Mouse (Mus musculus) limb, embryonic 14.5 days (tissue): ENCODE data around the gene Ssc5d. TPM values are rescaled to one million over a fixed set of nuclear protein-coding genes. Genes with fewer than 3 reads are reported as not detected.

Experiments
- ATAC-seq: fragments of 200-750 bp; cut with Nextera tagmentation; 2 replicates; pipeline ENCODE4 v1.8.0; 2017; ENCODE audit warnings: low read depth, moderate number of reproducible peaks, moderate TSS enrichment; ENCODE audit not compliant: low FRiP score
- DNase-seq: peaks from one replicate; pipeline ENCODE4 v3.0.0-alpha.2; 2015; ENCODE audit warnings: low spot score
- H3K27ac ChIP-seq: fragments of 300-500 bp; sonication (generic); replicated peaks from 2 replicates; pipeline ENCODE4 v1.5.1; 2014; ENCODE audit warnings: low read depth, mild to moderate bottlenecking, low read length, moderate library complexity, mixed read lengths
- H3K27me3 ChIP-seq: fragments of 300-500 bp; sonication (generic); 2 replicates; pipeline ENCODE4 v1.6.1; 2014; ENCODE audit warnings: low read length, mixed read lengths; ENCODE audit not compliant: control insufficient read depth, insufficient read depth
- H3K36me3 ChIP-seq: fragments of 300-500 bp; sonication (generic); 2 replicates; pipeline ENCODE4 v1.6.1; 2014; ENCODE audit warnings: mild to moderate bottlenecking, low read length, moderate library complexity, mixed read lengths; ENCODE audit not compliant: control insufficient read depth, insufficient read depth
- H3K4me1 ChIP-seq: fragments of 300-500 bp; sonication (generic); 2 replicates; pipeline ENCODE4 v1.6.1; 2014; ENCODE audit warnings: antibody characterized with exemption, low read length, mixed read lengths; ENCODE audit not compliant: control insufficient read depth, insufficient read depth
- H3K4me2 ChIP-seq: fragments of 300-500 bp; sonication (generic); replicated peaks from 2 replicates; pipeline ENCODE4 v1.6.1; 2014; ENCODE audit warnings: low read depth, mild to moderate bottlenecking, low read length, moderate library complexity; ENCODE audit not compliant: severe bottlenecking
- H3K4me3 ChIP-seq: fragments of 300-500 bp; sonication (generic); replicated peaks from 2 replicates; pipeline ENCODE4 v1.5.1; 2014; ENCODE audit warnings: low read length
- H3K9ac ChIP-seq: fragments of 300-500 bp; sonication (generic); 2 replicates; pipeline ENCODE4 v1.6.1; 2014; ENCODE audit warnings: mild to moderate bottlenecking, low read depth, low read length, moderate library complexity; ENCODE audit not compliant: severe bottlenecking
- H3K9me3 ChIP-seq: fragments of 300-500 bp; sonication (generic); 2 replicates; pipeline ENCODE4 v1.6.1; 2016; ENCODE audit warnings: low read length; ENCODE audit not compliant: control insufficient read depth
- POLR2A ChIP-seq: fragments of 200-500 bp; IDR thresholded peaks from 2 replicates; pipeline ENCODE4 v1.8.0; 2012; ENCODE audit warnings: inconsistent platforms, mild to moderate bottlenecking, moderate library complexity, borderline replicate concordance; ENCODE audit not compliant: insufficient read depth, insufficient read length; ENCODE audit errors: extremely low read depth
- WGBS: fragments of 180-500 bp; shearing (Covaris S2); extraction: QIAGEN DNeasy Blood & Tissue Kit; methylation state at CpG from one replicate; pipeline ENCODE4 v1.1.7; 2014; 5-methylcytosine and 5-hydroxymethylcytosine counted together
- polyA plus RNA-seq, 2 experiments: library from polyadenylated mRNA; depleted of rRNA in 1 of 2; stranded (reverse) in 1 of 2; unstranded in 1 of 2; fragments of >200 nt; fragmentation: Nextera tagmentation in 1 of 2; extraction: Ambion mirVana in 1 of 2; gene quantifications; 2 replicates each; pipeline versions ENCODE4 v1.2.1 to v1.2.3; 2012 to 2014

The Ssc5d gene
- polyA plus RNA-seq, 2 experiments = 13.6 to 38.1 TPM

GRCm38 (mm10) chr7:4901171-4901570 is 24.4 kb upstream of the Ssc5d start:
- H3K4me2 ChIP-seq = no peak overlapping the region
- no peak overlapping the region for H3K4me3 ChIP-seq
- DNase-seq (no peak), ATAC-seq (no peak)
- no peaks in the 10 kb centered on the region for H3K4me1 ChIP-seq
- H3K27ac ChIP-seq = no peak overlapping the region
- no peaks in the 10 kb centered on the region for H3K36me3 ChIP-seq
- no peak for TF ChIP-seq POLR2A
- 48% methylated on average over 8 of the region's 8 CpGs for WGBS
- no peak overlapping the region for H3K9ac ChIP-seq
- no peaks in the 10 kb centered on the region for H3K9me3 ChIP-seq
- peaks cover 6% of the 10 kb centered on the region; the same call in 1 of the 2 replicates for H3K27me3 ChIP-seq

- Histone ChIP-seq H3K4me3 (no peak overlapping the region), H3K4me2 (no peak overlapping the region), H3K4me1 (no peaks in the 10 kb centered on the region), H3K27ac (no peak overlapping the region), H3K27me3 (peaks cover 6% of the 10 kb centered on the region; the same call in 1 of the 2 replicates), H3K36me3 (no peaks in the 10 kb centered on the region), H3K9ac (no peak overlapping the region), H3K9me3 (no peaks in the 10 kb centered on the region)
- no peak for TF ChIP-seq POLR2A
- ATAC-seq (no peak), DNase-seq (no peak)
- WGBS = 87% methylated on average over 9 of the region's 9 CpGs
These were observed 23.2 kb upstream of the Ssc5d start for GRCm38 (mm10) chr7:4902404-4902803.

- Histone ChIP-seq H3K4me3 (no peak within 1 kb of the TSS), H3K9me3 (no peaks in the 10 kb centered on the region), H3K9ac (no peak within 1 kb of the TSS), H3K27ac (no peak within 1 kb of the TSS), H3K4me2 (no peak within 1 kb of the TSS), H3K27me3 (no peaks in the 10 kb centered on the region), H3K36me3 (no peaks in the 10 kb centered on the region), H3K4me1 (no peaks in the 10 kb centered on the region)
- 67% methylated on average over 10 of the region's 10 CpGs for WGBS
- TF ChIP-seq POLR2A = no peak
- DNase-seq (no peak), ATAC-seq (no peak)
These were observed 19.1 kb upstream of the Ssc5d start, which contains the start of gene Gm36210 for GRCm38 (mm10) chr7:4906466-4906950. Gene Gm36210 (minus strand): TSS chr7:4906516.

GRCm38 (mm10) chr7:4911561-4911960 is 14.0 kb upstream of the Ssc5d start:
- DNase-seq (peak; percentile 78), ATAC-seq (peak; percentile 10; the same call in 1 of the 2 replicates)
- no peak for TF ChIP-seq POLR2A
- Histone ChIP-seq H3K9ac (no peak overlapping the region), H3K27ac (0 out of 2 replicates have a peak overlapping the region, but pooled peaks have one; percentile 19), H3K4me1 (peaks cover 6% of the 10 kb centered on the region), H3K4me2 (no peak overlapping the region), H3K27me3 (no peaks in the 10 kb centered on the region), H3K4me3 (no peak overlapping the region), H3K9me3 (no peaks in the 10 kb centered on the region), H3K36me3 (no peaks in the 10 kb centered on the region)
- 33% methylated on average over 9 of the region's 9 CpGs for WGBS

- Histone ChIP-seq H3K27me3 (no peaks in the 10 kb centered on the region), H3K27ac (no peak overlapping the region), H3K9ac (no peak overlapping the region), H3K4me1 (peaks cover 9% of the 10 kb centered on the region), H3K36me3 (no peaks in the 10 kb centered on the region), H3K9me3 (no peaks in the 10 kb centered on the region), H3K4me2 (no peak overlapping the region), H3K4me3 (no peak overlapping the region)
- DNase-seq (no peak), ATAC-seq (no peak)
- WGBS = 69% methylated on average over 5 of the region's 5 CpGs
- no peak for TF ChIP-seq POLR2A
These were observed 13.3 kb upstream of the Ssc5d start for GRCm38 (mm10) chr7:4912248-4912647.

- peaks cover 24% of the 10 kb centered on the region for H3K36me3 ChIP-seq
- peak; percentile 63; the same call in 1 of the 2 replicates for TF ChIP-seq POLR2A
- H3K27ac ChIP-seq = peak within 1 kb of the TSS; percentile 98
- DNase-seq (peak; percentile 99), ATAC-seq (peak; percentile 93)
- under 1% methylated on average over 50 of the region's 56 CpGs for WGBS
- no peaks in the 10 kb centered on the region for H3K27me3 ChIP-seq
- peak within 1 kb of the TSS; percentile 88 for H3K9ac ChIP-seq
- H3K4me3 ChIP-seq = peak within 1 kb of the TSS; percentile 63
- H3K4me2 ChIP-seq = peak within 1 kb of the TSS; percentile 83
- no peaks in the 10 kb centered on the region for H3K9me3 ChIP-seq
- peaks cover 9% of the 10 kb centered on the region for H3K4me1 ChIP-seq
These were observed 10.4 kb upstream of the Ssc5d start, which contains the start of gene Zfp628 for GRCm38 (mm10) chr7:4915007-4915665. Gene Zfp628 (plus strand): TSS chr7:4915217.
